Mouse (Mus musculus) limb, embryonic 15.5 days (tissue): Measurements from ENCODE around the gene Zmiz1. TPM values are rescaled to one million over a fixed set of nuclear protein-coding genes. Genes with fewer than 3 reads are reported as not detected.

Experiments
- ATAC-seq: fragments of 200-750 bp; cut with Nextera tagmentation; 2 replicates; pipeline ENCODE4 v1.8.0; 2017; ENCODE audit warnings: low read depth, moderate TSS enrichment; ENCODE audit not compliant: insufficient number of reproducible peaks, low FRiP score, low TSS enrichment
- H3K27ac ChIP-seq: fragments of 300-500 bp; sonication (generic); 2 replicates; pipeline ENCODE4 v1.5.1; 2015; ENCODE audit warnings: moderate library complexity, mild to moderate bottlenecking, inconsistent platforms
- H3K27me3 ChIP-seq: fragments of 300-500 bp; sonication (generic); 2 replicates; pipeline ENCODE4 v1.6.1; 2015; ENCODE audit warnings: inconsistent platforms
- H3K36me3 ChIP-seq: fragments of 300-500 bp; sonication (generic); 2 replicates; pipeline ENCODE4 v1.6.1; 2015; ENCODE audit warnings: inconsistent platforms
- H3K4me1 ChIP-seq: fragments of 300-500 bp; sonication (generic); 2 replicates; pipeline ENCODE4 v1.6.1; 2015; ENCODE audit warnings: inconsistent platforms
- H3K4me2 ChIP-seq: fragments of 300-500 bp; sonication (generic); 2 replicates; pipeline ENCODE4 v1.6.1; 2015; ENCODE audit warnings: mild to moderate bottlenecking, inconsistent platforms
- H3K4me3 ChIP-seq: fragments of 300-500 bp; sonication (generic); 2 replicates; pipeline ENCODE4 v1.5.1; 2015; ENCODE audit warnings: mild to moderate bottlenecking, inconsistent platforms
- H3K9ac ChIP-seq: fragments of 300-500 bp; sonication (generic); 2 replicates; pipeline ENCODE4 v1.6.1; 2015; ENCODE audit warnings: inconsistent platforms
- H3K9me3 ChIP-seq: fragments of 300-500 bp; sonication (generic); 2 replicates; pipeline ENCODE4 v1.6.1; 2016; ENCODE audit warnings: inconsistent platforms
- WGBS: fragments of 180-500 bp; shearing (Covaris S2); methylation state at CpG from one replicate; pipeline ENCODE4 v1.1.7; 2015; 5-methylcytosine and 5-hydroxymethylcytosine counted together
- polyA plus RNA-seq: library from polyadenylated mRNA; unstranded; fragments of >200 nt; fragmentation: Nextera tagmentation; extraction: Ambion mirVana; gene quantifications from 2 replicates; pipeline ENCODE4 v1.2.1, GENCODE M21; 2015

Zmiz1 gene
- polyA plus RNA-seq: 41.9 and 50.5 TPM in 2 replicates

DNA sequence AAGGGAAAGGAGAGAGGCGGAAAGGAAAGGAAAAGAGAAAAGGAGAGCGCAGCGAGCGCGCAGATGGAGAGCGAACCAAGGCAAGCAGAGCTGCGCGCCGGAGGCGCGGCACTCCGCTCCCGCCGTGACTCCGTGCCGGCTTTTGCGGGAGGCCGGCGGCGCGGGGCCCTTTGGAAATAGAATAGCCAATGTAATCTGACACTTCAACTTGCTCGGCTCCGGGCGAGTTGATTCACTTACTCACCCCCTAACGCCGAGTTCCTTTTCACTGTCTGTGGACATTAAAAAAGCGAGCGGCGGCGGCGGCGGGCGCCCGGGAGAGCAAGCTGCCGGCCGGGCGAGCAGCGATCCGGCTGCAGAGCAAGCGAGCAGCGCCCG is at the start of gene Zmiz1:
Gene Zmiz1 (plus strand): TSS at position 170 of the 378 bp plus-strand sequence.
- peak within 1 kb of the TSS; percentile 95 for H3K4me3 ChIP-seq
- 0% methylated on average over 42 of the region's 42 CpGs for WGBS
- peak within 1 kb of the TSS; percentile 93 for H3K4me2 ChIP-seq
- H3K27me3 ChIP-seq: no peaks in the 10 kb centered on the region
- peak; percentile 55 for ATAC-seq
- peak within 1 kb of the TSS; percentile 72 for H3K9ac ChIP-seq
- 0 out of 2 replicates have a peak, but pooled peaks cover 2% of the 10 kb centered on the region for H3K36me3 ChIP-seq
- peaks cover 63% of the 10 kb centered on the region for H3K4me1 ChIP-seq
- peak within 1 kb of the TSS; percentile 100 for H3K27ac ChIP-seq
- no peaks in the 10 kb centered on the region for H3K9me3 ChIP-seq

GRCm38 (mm10) chr14:25411848-25412527 is 47.0 kb upstream of the Zmiz1 start:
- no peak overlapping the region for H3K4me3 ChIP-seq
- no peaks in the 10 kb centered on the region for H3K36me3 ChIP-seq
- no peak overlapping the region for H3K27ac ChIP-seq
- no peaks in the 10 kb centered on the region for H3K27me3 ChIP-seq
- no peaks in the 10 kb centered on the region for H3K4me1 ChIP-seq
- no peak for ATAC-seq
- H3K4me2 ChIP-seq: no peak overlapping the region
- H3K9me3 ChIP-seq: no peaks in the 10 kb centered on the region
- H3K9ac ChIP-seq: no peak overlapping the region
- 85% methylated on average over 9 of the region's 9 CpGs for WGBS

- Histone ChIP-seq H3K36me3 (no peaks in the 10 kb centered on the region), H3K27ac (no peak overlapping the region), H3K4me1 (no peaks in the 10 kb centered on the region), H3K9me3 (no peaks in the 10 kb centered on the region), H3K9ac (no peak overlapping the region), H3K4me3 (no peak overlapping the region), H3K27me3 (no peaks in the 10 kb centered on the region), H3K4me2 (no peak overlapping the region)
- 93% methylated on average over 10 of the region's 10 CpGs for WGBS
- ATAC-seq: no peak
These were observed 46.2 kb upstream of the Zmiz1 start for GRCm38 (mm10) chr14:25412811-25413210.

DNA sequence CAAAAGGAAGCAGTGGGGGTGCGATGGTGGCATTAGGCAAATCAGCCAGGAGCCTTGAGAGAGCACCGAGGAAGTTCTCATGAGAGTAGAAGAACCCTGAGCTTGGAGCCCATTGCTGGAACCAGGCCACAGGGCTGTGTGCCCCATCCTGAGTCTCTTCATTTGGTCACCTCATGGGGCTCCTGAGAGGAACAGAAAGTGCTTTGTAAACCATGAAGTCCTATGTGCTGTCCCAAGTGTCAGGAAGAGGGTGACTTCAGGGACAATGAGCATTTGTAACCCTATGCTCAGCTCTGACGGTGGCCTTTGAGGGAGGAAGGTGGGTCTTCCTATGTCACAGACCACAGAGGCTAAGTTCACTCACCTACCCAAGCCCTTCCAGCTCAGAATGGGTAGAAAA is 45.5 kb upstream of the Zmiz1 start:
- no peak overlapping the region for H3K4me3 ChIP-seq
- H3K9ac ChIP-seq: no peak overlapping the region
- ATAC-seq: no peak
- H3K9me3 ChIP-seq: no peaks in the 10 kb centered on the region
- no peaks in the 10 kb centered on the region for H3K36me3 ChIP-seq
- no peaks in the 10 kb centered on the region for H3K27me3 ChIP-seq
- no peaks in the 10 kb centered on the region for H3K4me1 ChIP-seq
- WGBS: 69% methylated on average over 3 of the region's 3 CpGs
- H3K27ac ChIP-seq: no peak overlapping the region
- no peak overlapping the region for H3K4me2 ChIP-seq

DNA sequence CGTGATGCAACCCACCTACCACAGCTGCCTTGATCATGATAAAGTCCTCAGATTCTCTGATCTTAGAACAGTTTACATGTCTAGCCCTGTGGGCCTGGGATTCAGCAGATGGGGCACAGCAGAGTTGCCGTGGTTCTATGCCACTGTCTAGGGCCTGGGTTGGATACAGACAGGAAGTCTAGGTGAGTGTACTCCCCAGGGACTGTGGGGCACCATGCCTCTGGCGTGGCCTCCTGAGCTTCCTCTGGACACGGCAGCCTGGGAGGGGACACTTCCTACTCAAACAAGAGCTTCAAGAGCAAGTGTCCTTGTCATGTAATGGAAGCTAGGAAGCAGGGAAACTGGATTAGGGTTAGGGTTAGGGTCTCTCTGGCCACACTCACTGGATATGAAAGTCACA is 44.9 kb upstream of the Zmiz1 start:
- no peaks in the 10 kb centered on the region for H3K4me1 ChIP-seq
- no peaks in the 10 kb centered on the region for H3K36me3 ChIP-seq
- 69% methylated on average over 4 of the region's 4 CpGs for WGBS
- H3K27me3 ChIP-seq: no peaks in the 10 kb centered on the region
- H3K27ac ChIP-seq: no peak overlapping the region
- H3K4me3 ChIP-seq: no peak overlapping the region
- no peak overlapping the region for H3K4me2 ChIP-seq
- H3K9me3 ChIP-seq: no peaks in the 10 kb centered on the region
- no peak overlapping the region for H3K9ac ChIP-seq
- no peak for ATAC-seq

- 62% methylated on average over 7 of the region's 7 CpGs for WGBS
- ATAC-seq: no peak
- H3K27ac ChIP-seq: no peak overlapping the region
These were observed 38.8 kb upstream of the Zmiz1 start for GRCm38 (mm10) chr14:25420001-25420690.

DNA sequence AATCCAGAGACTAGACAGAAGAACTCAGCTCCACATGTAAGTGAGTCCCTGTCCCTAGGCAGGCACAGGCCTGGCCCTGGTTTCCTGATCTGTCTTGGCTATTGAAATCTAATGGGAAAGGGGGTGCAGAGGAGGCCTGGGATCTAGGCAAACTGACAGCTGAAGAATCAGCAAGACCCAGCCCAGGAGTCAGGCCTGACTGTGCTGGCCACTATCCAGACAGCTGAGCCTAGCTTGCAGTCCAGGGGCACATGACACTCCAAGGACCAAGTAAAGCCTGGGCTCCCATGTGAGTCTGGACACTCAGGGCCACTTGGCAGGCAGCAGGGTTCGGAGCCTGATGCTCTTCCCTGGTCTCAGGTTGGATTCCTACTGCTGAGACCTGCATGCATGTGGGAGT is 38.0 kb upstream of the Zmiz1 start:
- Histone ChIP-seq H3K4me2 (no peak overlapping the region), H3K27me3 (no peaks in the 10 kb centered on the region), H3K4me1 (peaks cover 22% of the 10 kb centered on the region), H3K9me3 (no peaks in the 10 kb centered on the region), H3K4me3 (no peak overlapping the region), H3K27ac (peak overlapping the region; percentile 57), H3K9ac (no peak overlapping the region), H3K36me3 (no peaks in the 10 kb centered on the region)
- WGBS: 86% methylated on average over 1 of the region's 1 CpGs
- ATAC-seq: no peak

More at GRCm38 (mm10) chr14:25420001-25420690, 38.8 kb upstream of the Zmiz1 start:
- Histone ChIP-seq H3K9ac (no peak overlapping the region), H3K4me3 (no peak overlapping the region), H3K27me3 (no peaks in the 10 kb centered on the region), H3K4me2 (no peak overlapping the region), H3K4me1 (peaks cover 22% of the 10 kb centered on the region), H3K9me3 (no peaks in the 10 kb centered on the region), H3K36me3 (no peaks in the 10 kb centered on the region)

- 22% methylated on average over 13 of the region's 13 CpGs for WGBS
These were observed 37.4 kb upstream of the Zmiz1 start for GRCm38 (mm10) chr14:25421596-25422001.

GRCm38 (mm10) chr14:25422946-25423345 is 36.0 kb upstream of the Zmiz1 start:
- Histone ChIP-seq H3K4me3 (no peak overlapping the region), H3K27ac (no peak overlapping the region), H3K4me1 (peaks cover 22% of the 10 kb centered on the region), H3K27me3 (no peaks in the 10 kb centered on the region), H3K36me3 (no peaks in the 10 kb centered on the region), H3K4me2 (no peak overlapping the region), H3K9me3 (no peaks in the 10 kb centered on the region), H3K9ac (no peak overlapping the region)
- 70% methylated on average over 1 of the region's 1 CpGs for whole genome bisulfite sequencing
- no peak for ATAC-seq

More at GRCm38 (mm10) chr14:25421596-25422001, 37.4 kb upstream of the Zmiz1 start:
- Histone ChIP-seq H3K27ac (peak overlapping the region; percentile 57), H3K36me3 (no peaks in the 10 kb centered on the region), H3K9me3 (no peaks in the 10 kb centered on the region), H3K4me3 (no peak overlapping the region), H3K4me2 (no peak overlapping the region), H3K9ac (no peak overlapping the region), H3K4me1 (peaks cover 22% of the 10 kb centered on the region), H3K27me3 (no peaks in the 10 kb centered on the region)
- ATAC-seq: peak; percentile 61

GRCm38 (mm10) chr14:25423721-25424443 is 35.1 kb upstream of the Zmiz1 start:
- no peak overlapping the region for H3K4me2 ChIP-seq
- ATAC-seq: no peak
- 49% methylated on average over 7 of the region's 7 CpGs for WGBS
- no peaks in the 10 kb centered on the region for H3K27me3 ChIP-seq
- no peak overlapping the region for H3K27ac ChIP-seq
- H3K36me3 ChIP-seq: no peaks in the 10 kb centered on the region
- no peak overlapping the region for H3K9ac ChIP-seq
- no peak overlapping the region for H3K4me3 ChIP-seq
- H3K4me1 ChIP-seq: peaks cover 22% of the 10 kb centered on the region
- H3K9me3 ChIP-seq: no peaks in the 10 kb centered on the region

- Histone ChIP-seq H3K27ac (no peak overlapping the region), H3K4me1 (no peaks in the 10 kb centered on the region), H3K27me3 (no peaks in the 10 kb centered on the region), H3K9me3 (no peaks in the 10 kb centered on the region), H3K4me3 (no peak overlapping the region), H3K4me2 (no peak overlapping the region), H3K36me3 (no peaks in the 10 kb centered on the region), H3K9ac (no peak overlapping the region)
- ATAC-seq: no peak
These were observed 20.7 kb upstream of the Zmiz1 start for GRCm38 (mm10) chr14:25438255-25438654.

- H3K27me3 ChIP-seq: no peaks in the 10 kb centered on the region
- no peaks in the 10 kb centered on the region for H3K9me3 ChIP-seq
- WGBS: 11% methylated on average over 1 of the region's 1 CpGs
- no peak overlapping the region for H3K9ac ChIP-seq
- 0 out of 2 replicates have a peak, but pooled peaks cover under 1% of the 10 kb centered on the region for H3K4me1 ChIP-seq
- H3K4me3 ChIP-seq: no peak overlapping the region
- H3K36me3 ChIP-seq: no peaks in the 10 kb centered on the region
- no peak overlapping the region for H3K27ac ChIP-seq
- H3K4me2 ChIP-seq: no peak overlapping the region
- ATAC-seq: no peak
These were observed 18.9 kb upstream of the Zmiz1 start for GRCm38 (mm10) chr14:25440116-25440515.
